Mouse (Mus musculus): ENCODE measurements around the gene Rpa1. TPM values are rescaled to one million over a fixed set of nuclear protein-coding genes. Genes with fewer than 3 reads are reported as not detected.

The Rpa1 gene
- polyA plus RNA-seq, 1 experiment from 2014 or later = 119 TPM

- no peak overlapping the region for H3K4me2 ChIP-seq (replicated peaks; ENCODE audit: low read depth, low read length)
- H3K4me1 ChIP-seq (ENCODE audit: control insufficient read depth, insufficient read depth, low read length) = no peaks in the 10 kb centered on the region; the same call in 1 of the 2 replicates
- H3K9ac ChIP-seq (ENCODE audit: low read depth, low read length) = no peak overlapping the region
- H3K36me3 ChIP-seq (ENCODE audit: control insufficient read depth, insufficient read depth, low read length) = peaks cover 83% of the 10 kb centered on the region
- no peaks in the 10 kb centered on the region for H3K9me3 ChIP-seq (ENCODE audit: control insufficient read depth, low read length)
- no peak overlapping the region for H3K27ac ChIP-seq (ENCODE audit: low read depth, low read length)
- H3K27me3 ChIP-seq (ENCODE audit: control insufficient read depth, insufficient read depth, low read length) = no peaks in the 10 kb centered on the region
- H3K4me3 ChIP-seq (ENCODE audit: low read length) = no peak overlapping the region
- ATAC-seq (ENCODE audit: low FRiP score, low TSS enrichment) = no peak
- WGBS = 89% methylated on average over 6 of the region's 6 CpGs
Observed at GRCm38 (mm10) chr11:75311751-75312150, 36.4 kb downstream of the Rpa1 start.

GRCm38 (mm10) chr11:75310813-75311212, 37.3 kb downstream of the Rpa1 start:
- H3K4me2 ChIP-seq (replicated peaks; ENCODE audit: low read depth, low read length) = no peak overlapping the region
- 34% methylated on average over 8 of the region's 8 CpGs for WGBS
- H3K36me3 ChIP-seq (ENCODE audit: control insufficient read depth, insufficient read depth, low read length) = peaks cover 86% of the 10 kb centered on the region
- no peaks in the 10 kb centered on the region; the same call in 1 of the 2 replicates for H3K4me1 ChIP-seq (ENCODE audit: control insufficient read depth, insufficient read depth, low read length)
- H3K27me3 ChIP-seq (ENCODE audit: control insufficient read depth, insufficient read depth, low read length) = no peaks in the 10 kb centered on the region
- H3K4me3 ChIP-seq (ENCODE audit: low read length) = no peak overlapping the region
- no peak overlapping the region for H3K27ac ChIP-seq (ENCODE audit: low read depth, low read length)
- no peak overlapping the region for H3K9ac ChIP-seq (ENCODE audit: low read depth, low read length)
- ATAC-seq (ENCODE audit: low FRiP score, low TSS enrichment) = peak; percentile 81
- no peaks in the 10 kb centered on the region for H3K9me3 ChIP-seq (ENCODE audit: control insufficient read depth, low read length)

GRCm38 (mm10) chr11:75308650-75309049, 39.5 kb downstream of the Rpa1 start:
- no peak overlapping the region for H3K27ac ChIP-seq (ENCODE audit: low read depth, low read length)
- no peaks in the 10 kb centered on the region for H3K27me3 ChIP-seq (ENCODE audit: control insufficient read depth, insufficient read depth, low read length)
- no peak overlapping the region for H3K9ac ChIP-seq (ENCODE audit: low read depth, low read length)
- WGBS = 90% methylated on average over 4 of the region's 4 CpGs
- no peaks in the 10 kb centered on the region; the same call in 1 of the 2 replicates for H3K4me1 ChIP-seq (ENCODE audit: control insufficient read depth, insufficient read depth, low read length)
- peaks cover 76% of the 10 kb centered on the region for H3K36me3 ChIP-seq (ENCODE audit: control insufficient read depth, insufficient read depth, low read length)
- H3K9me3 ChIP-seq (ENCODE audit: control insufficient read depth, low read length) = no peaks in the 10 kb centered on the region
- no peak overlapping the region for H3K4me2 ChIP-seq (replicated peaks; ENCODE audit: low read depth, low read length)
- ATAC-seq (ENCODE audit: low FRiP score, low TSS enrichment) = no peak
- no peak overlapping the region for H3K4me3 ChIP-seq (ENCODE audit: low read length)

GRCm38 (mm10) chr11:75304797-75305196, 43.3 kb downstream of the Rpa1 start:
- no peak for ATAC-seq (ENCODE audit: low FRiP score, low TSS enrichment)
- no peaks in the 10 kb centered on the region for H3K27me3 ChIP-seq (ENCODE audit: control insufficient read depth, insufficient read depth, low read length)
- no peak overlapping the region for H3K4me3 ChIP-seq (ENCODE audit: low read length)
- no peaks in the 10 kb centered on the region for H3K9me3 ChIP-seq (ENCODE audit: control insufficient read depth, low read length)
- H3K4me1 ChIP-seq (ENCODE audit: control insufficient read depth, insufficient read depth, low read length) = no peaks in the 10 kb centered on the region
- H3K9ac ChIP-seq (ENCODE audit: low read depth, low read length) = no peak overlapping the region
- H3K27ac ChIP-seq (ENCODE audit: low read depth, low read length) = no peak overlapping the region
- no peak overlapping the region for H3K4me2 ChIP-seq (replicated peaks; ENCODE audit: low read depth, low read length)
- H3K36me3 ChIP-seq (ENCODE audit: control insufficient read depth, insufficient read depth, low read length) = peaks cover 80% of the 10 kb centered on the region
- whole genome bisulfite sequencing = 82% methylated on average over 9 of the region's 9 CpGs

GRCm38 (mm10) chr11:75300954-75301353, 47.2 kb downstream of the Rpa1 start:
- H3K4me2 ChIP-seq (replicated peaks; ENCODE audit: low read depth, low read length) = no peak overlapping the region
- peaks cover 8% of the 10 kb centered on the region; the same call in 1 of the 2 replicates for H3K4me1 ChIP-seq (ENCODE audit: control insufficient read depth, insufficient read depth, low read length)
- no peak overlapping the region for H3K9ac ChIP-seq (ENCODE audit: low read depth, low read length)
- H3K36me3 ChIP-seq (ENCODE audit: control insufficient read depth, insufficient read depth, low read length) = peaks cover 51% of the 10 kb centered on the region
- H3K27ac ChIP-seq (ENCODE audit: low read depth, low read length) = no peak overlapping the region
- no peak for ATAC-seq (ENCODE audit: low FRiP score, low TSS enrichment)
- WGBS = 86% methylated on average over 9 of the region's 9 CpGs
- H3K9me3 ChIP-seq (ENCODE audit: control insufficient read depth, low read length) = no peaks in the 10 kb centered on the region
- no peak overlapping the region for H3K4me3 ChIP-seq (ENCODE audit: low read length)
- no peaks in the 10 kb centered on the region for H3K27me3 ChIP-seq (ENCODE audit: control insufficient read depth, insufficient read depth, low read length)

GRCm38 (mm10) chr11:75299786-75300185, 48.3 kb downstream of the Rpa1 start:
- Histone ChIP-seq H3K36me3 (ENCODE audit: control insufficient read depth, insufficient read depth, low read length) (peaks cover 42% of the 10 kb centered on the region), H3K4me3 (ENCODE audit: low read length) (no peak overlapping the region), H3K4me1 (ENCODE audit: control insufficient read depth, insufficient read depth, low read length) (peaks cover 8% of the 10 kb centered on the region; the same call in 1 of the 2 replicates), H3K4me2 (replicated peaks; ENCODE audit: low read depth, low read length) (no peak overlapping the region), H3K27ac (ENCODE audit: low read depth, low read length) (no peak overlapping the region), H3K9ac (ENCODE audit: low read depth, low read length) (no peak overlapping the region), H3K9me3 (ENCODE audit: control insufficient read depth, low read length) (no peaks in the 10 kb centered on the region), H3K27me3 (ENCODE audit: control insufficient read depth, insufficient read depth, low read length) (no peaks in the 10 kb centered on the region)
- WGBS = 89% methylated on average over 10 of the region's 10 CpGs
- ATAC-seq (ENCODE audit: low FRiP score, low TSS enrichment) = no peak

GRCm38 (mm10) chr11:75298491-75298890, 49.6 kb downstream of the Rpa1 start:
- Histone ChIP-seq H3K9ac (ENCODE audit: low read depth, low read length) (no peak overlapping the region), H3K27me3 (ENCODE audit: control insufficient read depth, insufficient read depth, low read length) (no peaks in the 10 kb centered on the region), H3K4me1 (ENCODE audit: control insufficient read depth, insufficient read depth, low read length) (peaks cover 8% of the 10 kb centered on the region; the same call in 1 of the 2 replicates), H3K36me3 (ENCODE audit: control insufficient read depth, insufficient read depth, low read length) (peaks cover 40% of the 10 kb centered on the region), H3K4me2 (replicated peaks; ENCODE audit: low read depth, low read length) (no peak overlapping the region), H3K4me3 (ENCODE audit: low read length) (no peak overlapping the region), H3K27ac (ENCODE audit: low read depth, low read length) (no peak overlapping the region), H3K9me3 (ENCODE audit: control insufficient read depth, low read length) (no peaks in the 10 kb centered on the region)
- no peak for ATAC-seq (ENCODE audit: low FRiP score, low TSS enrichment)
- 30% methylated on average over 11 of the region's 11 CpGs for WGBS

- H3K4me3 ChIP-seq (ENCODE audit: low read length) = no peak overlapping the region
- no peak overlapping the region for H3K4me2 ChIP-seq (replicated peaks; ENCODE audit: low read depth, low read length)
- peaks cover 8% of the 10 kb centered on the region; the same call in 1 of the 2 replicates for H3K4me1 ChIP-seq (ENCODE audit: control insufficient read depth, insufficient read depth, low read length)
- H3K36me3 ChIP-seq (ENCODE audit: control insufficient read depth, insufficient read depth, low read length) = peaks cover 35% of the 10 kb centered on the region
- H3K9me3 ChIP-seq (ENCODE audit: control insufficient read depth, low read length) = no peaks in the 10 kb centered on the region
- H3K27me3 ChIP-seq (ENCODE audit: control insufficient read depth, insufficient read depth, low read length) = no peaks in the 10 kb centered on the region
- H3K9ac ChIP-seq (ENCODE audit: low read depth, low read length) = no peak overlapping the region
- WGBS = 60% methylated on average over 9 of the region's 9 CpGs
- no peak for ATAC-seq (ENCODE audit: low FRiP score, low TSS enrichment)
- no peak overlapping the region for H3K27ac ChIP-seq (ENCODE audit: low read depth, low read length)
Observed at GRCm38 (mm10) chr11:75297631-75298030, 50.5 kb downstream of the Rpa1 start.

- no peak for ATAC-seq (ENCODE audit: low FRiP score, low TSS enrichment)
- Histone ChIP-seq H3K4me3 (ENCODE audit: low read length) (no peak overlapping the region), H3K4me2 (replicated peaks; ENCODE audit: low read depth, low read length) (no peak overlapping the region), H3K27ac (ENCODE audit: low read depth, low read length) (no peak overlapping the region), H3K27me3 (ENCODE audit: control insufficient read depth, insufficient read depth, low read length) (no peaks in the 10 kb centered on the region; the same call in 1 of the 2 replicates), H3K9me3 (ENCODE audit: control insufficient read depth, low read length) (no peaks in the 10 kb centered on the region), H3K4me1 (ENCODE audit: control insufficient read depth, insufficient read depth, low read length) (peaks cover 8% of the 10 kb centered on the region; the same call in 1 of the 2 replicates), H3K9ac (ENCODE audit: low read depth, low read length) (no peak overlapping the region), H3K36me3 (ENCODE audit: control insufficient read depth, insufficient read depth, low read length) (peaks cover 24% of the 10 kb centered on the region)
- WGBS = 85% methylated on average over 9 of the region's 9 CpGs
Observed at GRCm38 (mm10) chr11:75296406-75297005, 51.6 kb downstream of the Rpa1 start.

Measured in kidney, embryonic 14.5 days (tissue).